Mouse (Mus musculus): ENCODE measurements at regions not wholly inside any gene's neighbourhood (a gene's known extent, or its start where the extent isn't known, plus 50 kb on each side); places are given as distances from the start of the nearest gene placed in this dataset.

DNA sequence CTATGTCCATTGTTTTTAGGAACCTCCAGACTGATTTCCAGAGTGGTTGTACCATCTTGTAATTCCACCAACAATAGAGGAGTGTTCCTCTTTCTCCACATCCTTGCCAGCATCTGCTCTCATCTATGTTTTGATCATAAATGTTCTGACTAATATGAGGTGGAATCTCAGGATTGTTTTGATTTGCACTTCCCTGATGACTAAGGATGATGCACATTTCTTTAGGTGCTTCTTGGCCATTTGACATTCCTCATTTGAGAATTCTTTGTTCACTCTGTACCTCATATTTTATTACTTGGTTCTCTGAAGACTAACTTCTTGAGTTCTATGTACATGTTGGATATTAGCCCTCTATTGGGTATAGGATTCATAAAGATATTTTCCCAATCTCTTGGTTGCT, 538.4 kb downstream of the Inhba start:
- no peak overlapping the region for H3K27ac ChIP-seq (ENCODE audit: control insufficient read depth, insufficient read depth, low read length)
- H3K4me1 ChIP-seq (replicated peaks; ENCODE audit: control insufficient read depth, insufficient read depth, low read length) = no peaks in the 10 kb centered on the region
- TF ChIP-seq POLR2A (IDR thresholded peaks at IDR 0.05; ENCODE audit: control insufficient read depth, extremely low read depth, insufficient read depth, low read length, poor library complexity) = no peak
- no peak for TF ChIP-seq CTCF (IDR thresholded peaks at IDR 0.05; ENCODE audit: borderline replicate concordance, control insufficient read depth, extremely low read depth, insufficient read depth, low read length, poor library complexity)
- H3K27me3 ChIP-seq (ENCODE audit: control insufficient read depth, insufficient read depth, low read length) = no peaks in the 10 kb centered on the region
- no peaks in the 10 kb centered on the region for H3K36me3 ChIP-seq (ENCODE audit: control insufficient read depth, insufficient read depth, low read length)
- no peak for DNase-seq
- no peak overlapping the region for H3K4me3 ChIP-seq (ENCODE audit: control insufficient read depth, insufficient read depth, low read length)

DNA sequence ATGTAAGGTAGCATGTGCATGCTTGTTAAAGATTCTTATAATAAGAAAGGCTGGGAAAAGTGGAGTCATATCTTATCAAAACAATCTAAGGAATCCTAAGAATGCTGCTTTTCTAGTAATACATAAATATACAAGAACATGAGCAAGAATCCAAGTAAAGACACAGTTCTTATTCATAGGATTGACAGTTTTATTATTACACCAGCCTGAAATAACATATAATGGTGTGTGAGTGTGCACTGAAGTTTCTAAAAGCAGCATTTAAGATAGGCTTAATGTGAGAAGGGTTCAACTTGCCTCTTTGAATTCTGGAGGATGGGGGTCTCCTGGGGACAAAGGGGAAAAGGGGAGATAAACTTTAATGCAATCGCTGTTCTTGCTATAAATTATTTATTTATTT, 553.3 kb downstream of the Inhba start:
- 95% methylated on average over 1 of the region's 1 CpGs for WGBS
- DNase-seq = no peak

DNA sequence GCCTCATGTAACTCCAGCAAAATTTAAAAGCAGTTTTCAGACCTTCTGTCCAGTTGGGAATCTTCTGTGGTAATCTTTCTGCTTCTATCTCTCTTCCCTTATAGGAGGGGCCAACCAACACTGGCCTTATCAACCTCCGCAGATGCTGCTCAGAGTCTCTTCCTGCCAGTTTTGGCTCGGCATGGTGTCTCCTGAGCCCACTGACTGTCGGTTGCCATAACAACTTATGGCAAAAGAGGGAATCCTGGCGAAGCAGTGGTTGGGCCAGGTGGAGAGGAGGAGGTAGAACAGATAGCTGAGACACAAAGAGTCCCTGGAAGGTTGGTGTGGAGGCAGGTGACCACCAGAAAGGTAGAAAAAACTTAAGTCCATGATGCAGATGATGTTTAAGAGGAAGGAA, 562.4 kb downstream of the Inhba start:
- TF ChIP-seq CTCF (IDR thresholded peaks at IDR 0.05; ENCODE audit: borderline replicate concordance, control insufficient read depth, extremely low read depth, insufficient read depth, low read length, poor library complexity) (no peak), POLR2A (IDR thresholded peaks at IDR 0.05; ENCODE audit: control insufficient read depth, extremely low read depth, insufficient read depth, low read length, poor library complexity) (no peak)
- 57% methylated on average over 4 of the region's 4 CpGs for WGBS
- Histone ChIP-seq H3K4me3 (ENCODE audit: control insufficient read depth, insufficient read depth, low read length) (no peak overlapping the region), H3K36me3 (ENCODE audit: control insufficient read depth, insufficient read depth, low read length) (no peaks in the 10 kb centered on the region), H3K4me1 (replicated peaks; ENCODE audit: control insufficient read depth, insufficient read depth, low read length) (no peaks in the 10 kb centered on the region), H3K27ac (ENCODE audit: control insufficient read depth, insufficient read depth, low read length) (no peak overlapping the region), H3K27me3 (ENCODE audit: control insufficient read depth, insufficient read depth, low read length) (no peaks in the 10 kb centered on the region)
- no peak for DNase-seq

More for the DNA sequence above, 553.3 kb downstream of the Inhba start:
- H3K36me3 ChIP-seq (ENCODE audit: control insufficient read depth, insufficient read depth, low read length) = no peaks in the 10 kb centered on the region
- H3K4me3 ChIP-seq (ENCODE audit: control insufficient read depth, insufficient read depth, low read length) = no peak overlapping the region
- no peaks in the 10 kb centered on the region for H3K4me1 ChIP-seq (replicated peaks; ENCODE audit: control insufficient read depth, insufficient read depth, low read length)
- no peaks in the 10 kb centered on the region for H3K27me3 ChIP-seq (ENCODE audit: control insufficient read depth, insufficient read depth, low read length)
- TF ChIP-seq POLR2A (IDR thresholded peaks at IDR 0.05; ENCODE audit: control insufficient read depth, extremely low read depth, insufficient read depth, low read length, poor library complexity) (no peak), CTCF (IDR thresholded peaks at IDR 0.05; ENCODE audit: borderline replicate concordance, control insufficient read depth, extremely low read depth, insufficient read depth, low read length, poor library complexity) (no peak)
- H3K27ac ChIP-seq (ENCODE audit: control insufficient read depth, insufficient read depth, low read length) = no peak overlapping the region

DNA sequence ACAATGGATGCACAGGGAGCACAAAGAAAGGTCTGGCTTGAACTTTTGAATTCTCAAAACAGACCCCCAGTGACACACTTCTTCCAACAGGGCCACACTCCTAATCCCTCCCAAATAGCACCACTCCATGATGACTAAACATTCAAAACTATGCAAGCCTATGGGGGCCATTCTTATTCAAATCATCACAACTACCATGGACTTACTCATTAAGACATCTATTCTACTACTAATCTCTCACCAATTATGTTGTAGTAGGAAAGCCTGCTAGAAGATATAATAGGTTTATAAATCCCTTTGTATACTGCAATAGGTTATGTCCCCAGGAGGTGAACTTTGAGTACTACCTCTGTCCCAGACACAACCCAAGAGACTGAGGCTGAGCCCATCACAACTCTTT, 574.6 kb downstream of the Inhba start:
- no peak overlapping the region for H3K27ac ChIP-seq (ENCODE audit: control insufficient read depth, insufficient read depth, low read length)
- H3K36me3 ChIP-seq (ENCODE audit: control insufficient read depth, insufficient read depth, low read length) = no peaks in the 10 kb centered on the region
- no peak for DNase-seq
- no peaks in the 10 kb centered on the region for H3K4me1 ChIP-seq (replicated peaks; ENCODE audit: control insufficient read depth, insufficient read depth, low read length)
- no peak overlapping the region for H3K4me3 ChIP-seq (ENCODE audit: control insufficient read depth, insufficient read depth, low read length)
- TF ChIP-seq CTCF (IDR thresholded peaks at IDR 0.05; ENCODE audit: borderline replicate concordance, control insufficient read depth, extremely low read depth, insufficient read depth, low read length, poor library complexity) (no peak), POLR2A (IDR thresholded peaks at IDR 0.05; ENCODE audit: control insufficient read depth, extremely low read depth, insufficient read depth, low read length, poor library complexity) (no peak)
- no peaks in the 10 kb centered on the region for H3K27me3 ChIP-seq (ENCODE audit: control insufficient read depth, insufficient read depth, low read length)

DNA sequence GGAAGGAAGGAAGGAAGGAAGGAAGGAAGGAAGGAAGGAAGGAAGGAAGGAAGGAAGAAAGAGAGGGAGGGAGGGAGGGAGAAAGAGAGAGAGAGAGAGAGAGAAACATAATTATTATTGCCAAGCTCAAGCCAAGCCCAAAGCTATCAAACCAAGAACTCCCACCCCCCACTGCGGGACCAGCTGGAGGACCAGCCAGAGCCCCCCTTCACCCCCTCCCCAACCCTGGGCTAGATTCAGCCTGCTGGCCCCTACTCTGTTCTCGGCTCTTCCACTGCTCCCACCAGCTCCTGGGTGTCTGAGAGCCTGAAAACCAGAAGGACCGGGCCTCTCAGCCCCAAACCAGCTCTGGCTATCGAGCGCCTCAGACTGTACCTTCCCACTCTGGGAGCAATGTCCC, 608.1 kb downstream of the Inhba start:
- DNase-seq = no peak
- no peaks in the 10 kb centered on the region for H3K27me3 ChIP-seq (ENCODE audit: control insufficient read depth, insufficient read depth, low read length)
- H3K4me3 ChIP-seq (ENCODE audit: control insufficient read depth, insufficient read depth, low read length) = no peak overlapping the region
- TF ChIP-seq CTCF (IDR thresholded peaks at IDR 0.05; ENCODE audit: borderline replicate concordance, control insufficient read depth, extremely low read depth, insufficient read depth, low read length, poor library complexity) (no peak), POLR2A (IDR thresholded peaks at IDR 0.05; ENCODE audit: control insufficient read depth, extremely low read depth, insufficient read depth, low read length, poor library complexity) (no peak)
- H3K36me3 ChIP-seq (ENCODE audit: control insufficient read depth, insufficient read depth, low read length) = no peaks in the 10 kb centered on the region
- H3K27ac ChIP-seq (ENCODE audit: control insufficient read depth, insufficient read depth, low read length) = no peak overlapping the region
- H3K4me1 ChIP-seq (replicated peaks; ENCODE audit: control insufficient read depth, insufficient read depth, low read length) = no peaks in the 10 kb centered on the region
- 93% methylated on average over 5 of the region's 5 CpGs for WGBS

DNA sequence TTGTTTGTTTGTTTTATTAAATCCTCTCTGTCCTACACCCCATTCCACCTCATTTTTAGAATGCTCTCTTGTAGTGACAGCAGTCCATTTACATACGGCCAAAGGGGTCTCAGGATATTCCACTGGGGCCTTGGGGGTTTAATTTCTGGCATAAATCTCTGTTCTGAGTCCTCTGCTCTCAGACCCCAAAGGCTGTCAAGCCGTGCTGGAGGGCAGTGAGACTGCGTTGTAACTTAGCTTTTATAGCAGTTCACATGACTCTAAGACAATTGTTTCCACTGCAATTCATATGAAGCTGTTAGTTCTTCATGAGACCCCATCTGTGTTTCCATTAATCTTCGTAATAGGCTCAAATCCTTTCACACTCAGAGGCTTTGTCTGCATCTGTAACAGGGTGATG, 614.9 kb downstream of the Inhba start:
- H3K27me3 ChIP-seq (ENCODE audit: control insufficient read depth, insufficient read depth, low read length) = no peaks in the 10 kb centered on the region
- H3K4me1 ChIP-seq (replicated peaks; ENCODE audit: control insufficient read depth, insufficient read depth, low read length) = no peaks in the 10 kb centered on the region
- DNase-seq = no peak
- H3K36me3 ChIP-seq (ENCODE audit: control insufficient read depth, insufficient read depth, low read length) = no peaks in the 10 kb centered on the region
- H3K4me3 ChIP-seq (ENCODE audit: control insufficient read depth, insufficient read depth, low read length) = no peak overlapping the region
- 89% methylated on average over 4 of the region's 4 CpGs for WGBS
- H3K27ac ChIP-seq (ENCODE audit: control insufficient read depth, insufficient read depth, low read length) = no peak overlapping the region
- TF ChIP-seq CTCF (IDR thresholded peaks at IDR 0.05; ENCODE audit: borderline replicate concordance, control insufficient read depth, extremely low read depth, insufficient read depth, low read length, poor library complexity) (no peak), POLR2A (IDR thresholded peaks at IDR 0.05; ENCODE audit: control insufficient read depth, extremely low read depth, insufficient read depth, low read length, poor library complexity) (no peak)

DNA sequence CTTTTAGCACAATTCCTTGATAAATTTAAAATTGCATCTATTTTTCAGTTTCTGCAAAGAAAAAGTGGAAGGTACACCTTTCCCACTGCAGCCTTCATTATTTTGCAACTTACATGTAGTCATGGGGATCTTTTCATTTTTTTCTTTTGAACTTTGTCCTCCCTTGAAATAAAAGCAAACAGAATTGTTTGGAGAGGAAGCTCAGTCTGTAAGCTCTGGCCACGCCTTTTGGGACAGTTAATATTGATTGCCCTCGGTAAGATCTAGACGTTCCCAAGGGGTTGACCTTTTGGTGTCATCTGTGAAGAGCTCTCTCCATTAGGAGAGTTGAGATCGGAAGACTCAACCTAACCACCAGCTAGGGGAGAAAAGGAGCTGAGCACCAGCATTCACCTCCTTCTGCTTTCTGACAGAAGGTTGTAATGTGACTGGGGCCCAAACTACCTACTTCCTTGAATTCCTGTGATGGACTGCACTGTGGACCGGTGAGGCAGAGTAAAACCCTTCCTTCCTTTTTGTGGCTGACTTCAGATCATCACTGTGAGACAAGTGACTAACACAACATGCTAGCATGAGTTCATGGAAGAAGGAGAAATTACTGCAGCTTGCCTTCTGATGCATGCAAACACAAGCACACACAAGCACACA, 621.9 kb downstream of the Inhba start:
- TF ChIP-seq POLR2A (IDR thresholded peaks at IDR 0.05; ENCODE audit: control insufficient read depth, extremely low read depth, insufficient read depth, low read length, poor library complexity) (no peak), CTCF (IDR thresholded peaks at IDR 0.05; ENCODE audit: borderline replicate concordance, control insufficient read depth, extremely low read depth, insufficient read depth, low read length, poor library complexity) (no peak)
- no peaks in the 10 kb centered on the region for H3K27me3 ChIP-seq (ENCODE audit: control insufficient read depth, insufficient read depth, low read length)
- WGBS = 59% methylated on average over 5 of the region's 5 CpGs
- no peak overlapping the region for H3K27ac ChIP-seq (ENCODE audit: control insufficient read depth, insufficient read depth, low read length)
- no peaks in the 10 kb centered on the region for H3K4me1 ChIP-seq (replicated peaks; ENCODE audit: control insufficient read depth, insufficient read depth, low read length)
- no peak overlapping the region for H3K4me3 ChIP-seq (ENCODE audit: control insufficient read depth, insufficient read depth, low read length)
- DNase-seq = no peak
- no peaks in the 10 kb centered on the region for H3K36me3 ChIP-seq (ENCODE audit: control insufficient read depth, insufficient read depth, low read length)

Data from thymus, adult 2 months (tissue).